Mouse (Mus musculus): Measurements from ENCODE around the gene Pip5kl1.

The Pip5kl1 gene

GRCm38 (mm10) chr2:32582830-32583799 is 8.5 kb downstream of the Pip5kl1 start:
- peak; percentile 74 for DNase-seq (ENCODE audit: low read depth, low spot score)

- no peak for DNase-seq (ENCODE audit: low read depth, low spot score)
Observed at GRCm38 (mm10) chr2:32585149-32585714, 10.6 kb downstream of the Pip5kl1 start.

DNA sequence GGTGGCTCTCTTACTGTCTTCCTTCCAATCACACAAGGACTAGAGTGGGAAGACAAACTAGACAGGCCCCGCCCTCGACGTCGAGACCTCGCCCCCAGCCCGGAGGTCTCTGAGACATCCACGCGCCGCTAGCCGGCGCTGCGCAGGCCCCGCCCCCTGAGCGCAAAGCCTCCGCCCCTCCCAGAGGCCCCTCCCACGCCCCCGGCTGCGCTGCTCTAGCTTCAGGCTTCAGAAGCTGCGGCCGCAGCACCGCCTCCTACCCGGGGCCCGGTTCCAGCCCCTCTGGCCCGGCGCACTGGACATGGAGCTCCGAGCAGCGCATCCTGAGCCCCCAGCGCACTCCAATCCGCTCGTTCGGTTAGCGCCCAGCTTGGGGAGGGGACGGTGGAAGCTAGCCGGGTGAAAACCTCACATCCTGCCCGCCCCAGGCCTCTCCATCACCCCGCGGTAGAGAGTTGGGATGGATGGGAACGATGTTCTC is 12.3 kb downstream of the Pip5kl1 start, which contains the start of gene St6galnac4:
Gene St6galnac4, plus strand, starts transcription at position 225 of the 481 bp plus-strand sequence.
- peak; percentile 92 for DNase-seq (ENCODE audit: low read depth, low spot score)

DNA sequence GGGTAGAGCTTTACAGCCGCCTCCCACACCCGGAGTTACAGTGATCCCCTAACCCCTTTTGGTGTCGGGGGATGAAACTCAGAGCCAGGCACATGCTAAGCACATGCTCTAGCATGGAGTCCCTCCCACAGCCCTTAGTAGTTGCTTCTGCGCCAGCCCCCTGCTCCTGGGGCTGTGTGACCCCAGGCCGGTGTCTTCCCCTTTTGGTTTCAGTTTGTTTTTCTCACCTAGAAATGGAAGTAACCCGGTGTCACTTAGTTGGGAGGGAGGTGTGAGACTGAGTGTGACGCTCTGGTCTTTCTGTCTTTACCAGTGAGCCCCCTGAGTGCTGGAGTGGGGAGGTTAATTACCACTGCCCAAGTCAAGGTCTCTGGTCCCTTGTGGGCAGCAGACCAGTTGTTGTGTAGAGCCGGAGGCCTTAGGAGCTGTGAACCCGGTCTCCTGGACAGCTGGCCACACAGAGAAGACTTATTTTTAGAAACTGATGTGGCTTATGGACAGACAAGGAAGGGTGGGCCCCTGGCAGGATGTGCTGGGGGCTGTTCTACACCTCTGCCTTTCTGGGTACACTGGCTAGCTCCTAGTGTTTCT is 13.2 kb downstream of the Pip5kl1 start:
- no peak for DNase-seq (ENCODE audit: low read depth, low spot score)

DNA sequence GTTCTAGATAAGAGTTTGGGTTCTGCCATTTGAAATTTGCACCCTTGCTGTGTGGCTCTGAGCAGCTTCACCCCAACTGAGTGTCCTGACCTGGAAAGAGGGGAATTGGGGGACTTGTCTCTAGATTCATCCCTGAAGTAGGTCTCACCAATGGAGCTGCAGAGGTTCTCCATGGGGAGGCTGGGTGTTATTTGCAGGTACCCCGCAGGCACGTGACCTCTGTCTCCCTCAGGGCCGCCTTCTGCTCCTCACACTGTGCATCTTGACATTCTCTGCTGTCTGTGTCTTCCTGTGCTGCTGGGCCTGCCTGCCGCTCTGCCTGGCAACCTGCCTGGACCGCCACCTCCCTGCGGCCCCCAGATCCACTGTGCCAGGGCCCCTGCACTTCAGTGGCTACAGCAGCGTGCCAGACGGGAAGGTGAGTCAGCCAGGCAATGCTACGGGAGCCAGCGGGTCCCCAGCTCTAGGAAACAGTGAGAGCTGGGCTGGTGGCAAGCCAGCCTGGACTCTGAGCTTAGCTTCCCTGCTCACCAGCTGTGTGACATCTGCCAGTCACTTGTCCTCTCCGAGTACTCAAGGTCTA is 14.7 kb downstream of the Pip5kl1 start:
- no peak for DNase-seq (ENCODE audit: low read depth, low spot score)

- peak; percentile 84 for DNase-seq (ENCODE audit: low read depth, low spot score)
Observed at GRCm38 (mm10) chr2:32590224-32590623, 15.6 kb downstream of the Pip5kl1 start.

GRCm38 (mm10) chr2:32591249-32591648 is 16.7 kb downstream of the Pip5kl1 start:
- DNase-seq (ENCODE audit: low read depth, low spot score), result no peak

DNA sequence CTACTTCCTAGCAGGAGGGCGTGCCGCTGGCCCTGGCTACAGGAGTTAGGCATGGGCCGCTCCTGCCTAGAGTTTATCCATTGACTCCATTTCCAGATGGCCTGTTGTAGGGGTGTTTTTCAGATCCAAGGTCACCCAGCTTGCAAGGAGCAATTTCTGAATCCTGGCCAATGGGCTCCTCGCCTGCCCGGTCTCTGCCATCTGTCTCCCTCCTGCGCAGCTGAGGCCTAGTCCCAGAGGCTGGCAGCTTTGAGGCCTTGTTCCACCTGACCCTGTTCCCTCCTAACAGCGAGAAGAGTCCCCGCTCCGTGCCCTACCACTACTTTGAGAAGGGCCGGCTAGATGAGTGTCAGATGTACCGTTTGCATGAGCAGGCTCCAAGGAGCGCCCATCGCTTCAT is 22.1 kb downstream of the Pip5kl1 start:
- no peak for DNase-seq (ENCODE audit: low read depth, low spot score)

DNA sequence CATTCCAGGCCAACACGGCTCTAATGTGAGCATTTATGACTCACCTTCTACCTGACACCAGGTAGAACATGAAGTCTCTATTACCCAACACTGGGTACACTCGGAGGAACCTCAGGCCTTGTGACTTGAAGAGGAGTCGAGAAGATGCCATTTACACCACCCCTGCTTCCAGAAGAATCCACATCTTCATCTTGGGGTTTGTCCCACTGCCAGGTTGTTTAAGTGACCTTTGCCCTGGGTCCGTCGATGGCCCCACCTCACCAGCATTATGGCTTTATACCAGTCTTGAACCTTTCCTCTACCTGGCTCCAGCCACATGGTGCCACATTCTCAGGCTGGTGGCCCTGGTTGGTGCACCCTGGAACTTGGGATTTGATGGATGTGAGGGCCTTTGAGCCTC is 22.7 kb downstream of the Pip5kl1 start:
- no peak for DNase-seq (ENCODE audit: low read depth, low spot score)

GRCm38 (mm10) chr2:32597699-32598098 is 23.1 kb downstream of the Pip5kl1 start:
- no peak for DNase-seq (ENCODE audit: low read depth, low spot score)

GRCm38 (mm10) chr2:32598506-32598905 is 23.9 kb downstream of the Pip5kl1 start:
- no peak for DNase-seq (ENCODE audit: low read depth, low spot score)

DNA sequence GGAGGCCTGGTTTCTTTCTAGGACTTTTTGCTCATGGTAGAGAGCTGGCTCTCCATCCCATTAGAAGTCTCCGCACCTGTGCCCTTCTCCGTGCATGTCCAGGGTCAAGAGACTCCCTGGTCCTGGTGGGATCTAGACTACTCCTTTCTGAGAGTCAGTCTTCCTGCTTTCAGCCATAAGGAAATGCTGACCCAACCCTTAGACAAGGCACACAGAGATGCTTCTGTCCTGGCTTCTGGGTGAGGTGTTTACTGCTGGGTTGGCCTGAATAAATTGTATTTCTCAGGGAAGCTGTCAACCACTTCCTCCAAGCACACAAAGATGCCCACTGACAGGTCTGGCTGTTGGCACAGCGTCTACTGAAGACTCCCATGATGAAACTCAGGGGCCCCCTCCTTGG is 24.8 kb downstream of the Pip5kl1 start, which contains the start of gene St6galnac6:
Gene St6galnac6, plus strand, starts transcription at position 301 of the 400 bp plus-strand sequence.
- no peak for DNase-seq (ENCODE audit: low read depth, low spot score)

GRCm38 (mm10) chr2:32601417-32602065 is 26.9 kb downstream of the Pip5kl1 start:
- no peak for DNase-seq (ENCODE audit: low read depth, low spot score)

- peak; percentile 75 for DNase-seq (ENCODE audit: low read depth, low spot score)
Observed at GRCm38 (mm10) chr2:32602600-32603054, 28.0 kb downstream of the Pip5kl1 start.

DNA sequence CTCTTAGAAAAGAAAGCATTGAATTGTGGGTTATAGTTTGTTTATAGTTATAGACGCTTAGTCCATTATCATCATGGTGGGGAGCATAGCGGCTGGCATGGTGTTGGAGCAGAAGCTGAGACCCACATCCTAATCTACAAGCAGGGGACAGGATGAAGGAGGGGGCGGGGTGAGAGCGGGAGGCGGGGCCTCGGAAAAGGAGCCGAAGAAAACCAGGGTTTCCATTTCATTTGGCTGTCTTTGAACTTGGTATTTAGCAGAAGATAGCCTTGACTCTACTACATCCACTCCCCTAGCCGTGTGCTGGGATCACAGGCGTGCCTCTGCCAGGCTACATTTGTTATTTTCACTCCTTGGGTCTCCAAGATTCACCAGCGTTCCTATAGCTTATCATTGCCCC is 30.0 kb downstream of the Pip5kl1 start:
- DNase-seq (ENCODE audit: low read depth, low spot score), result no peak

DNA sequence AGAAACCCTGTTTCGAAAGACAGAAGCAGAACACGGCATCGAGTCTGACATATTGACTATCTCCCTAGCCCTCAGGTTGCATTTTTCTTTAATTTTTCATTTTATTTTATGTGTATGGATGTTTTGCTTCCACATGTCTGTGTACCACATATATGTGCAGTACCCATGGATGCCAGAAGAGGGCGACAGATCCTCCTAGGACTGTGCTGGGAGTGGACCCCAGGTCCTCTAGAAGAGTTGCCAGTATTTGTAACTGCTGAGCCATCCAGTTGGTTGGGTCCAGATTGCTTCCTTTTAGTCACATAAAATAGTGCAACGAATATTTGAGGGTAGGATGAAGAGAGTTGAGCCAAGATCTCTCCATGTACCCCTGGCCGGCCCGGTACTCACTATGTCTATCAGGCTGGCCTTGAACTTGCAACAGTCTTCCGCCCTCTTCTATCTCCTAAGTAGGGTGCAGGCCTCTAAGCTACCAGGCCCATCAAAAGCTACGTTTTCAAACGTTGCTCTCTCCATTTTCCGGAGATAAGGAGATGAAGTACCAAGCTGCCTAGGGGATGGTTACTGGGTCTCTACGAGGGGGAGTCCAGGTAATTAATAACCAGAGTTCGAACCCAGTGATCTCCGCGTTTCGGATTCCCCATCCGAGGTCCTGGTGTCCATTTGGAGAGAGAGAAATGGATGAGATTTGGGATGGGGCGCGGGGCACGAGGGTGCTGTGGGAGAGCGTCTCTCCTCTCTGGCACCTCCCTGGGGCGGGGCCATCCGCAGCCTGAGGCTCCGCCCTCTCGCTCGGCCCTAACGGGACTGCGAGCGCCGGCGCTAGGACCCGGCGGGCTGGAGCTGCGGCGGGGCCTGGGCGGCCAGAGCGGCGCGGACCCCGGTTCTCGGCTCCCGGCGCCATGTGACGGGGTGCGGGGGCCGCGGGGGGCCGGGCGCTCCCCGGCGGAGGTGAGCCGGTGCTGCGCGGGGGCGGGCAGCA is 31.9 kb downstream of the Pip5kl1 start:
- peak; percentile 78 for DNase-seq (ENCODE audit: low read depth, low spot score)

DNA sequence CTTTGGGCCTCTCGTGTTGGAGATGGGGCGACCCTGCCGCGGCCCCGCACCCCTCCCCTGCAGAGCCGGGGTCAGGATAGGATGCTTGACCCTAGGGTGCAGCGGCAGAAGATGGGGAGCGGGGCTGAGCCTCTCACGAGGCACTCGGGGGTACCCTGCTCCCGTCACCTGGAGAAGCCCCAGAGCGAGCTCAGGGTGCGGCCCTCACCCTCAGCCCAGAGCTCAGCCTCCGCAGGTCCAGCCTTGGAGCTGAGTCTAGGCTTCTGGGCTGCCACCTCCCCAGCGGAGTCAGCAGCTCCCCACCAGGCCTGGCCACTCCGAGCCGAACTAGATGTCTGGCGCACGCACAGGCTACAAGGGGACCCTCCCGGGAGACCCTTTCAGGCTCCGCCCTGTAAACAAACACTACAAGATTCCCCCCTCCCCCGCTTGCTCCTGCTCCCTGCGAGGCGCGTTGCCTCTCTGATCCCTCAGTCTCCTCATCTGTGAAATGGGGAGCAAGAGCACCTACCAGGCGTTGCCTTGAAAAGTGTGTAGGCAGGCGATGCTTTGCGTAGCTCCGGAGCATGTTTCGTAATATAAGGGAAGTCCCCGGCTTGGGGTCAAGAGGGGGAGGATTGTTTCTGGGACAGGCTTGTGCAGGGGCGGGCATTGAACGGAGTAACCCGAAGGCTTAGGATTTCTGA is 32.8 kb downstream of the Pip5kl1 start:
- no peak for DNase-seq (ENCODE audit: low read depth, low spot score)

GRCm38 (mm10) chr2:32608141-32608777 is 33.7 kb downstream of the Pip5kl1 start:
- peak; percentile 91 for DNase-seq (ENCODE audit: low read depth, low spot score)

All from skeletal muscle tissue, adult 2 months (tissue).